Mouse (Mus musculus) MEL (cell line): ENCODE measurements at regions not wholly inside any gene's neighbourhood (a gene's known extent, or its start where the extent isn't known, plus 50 kb on each side); places are given as distances from the start of the nearest gene placed in this dataset.

Experiments
- DNase-seq: peaks from one replicate; pipeline ENCODE4 v3.0.0; 2011; ENCODE audit warnings: low read depth, low spot score
- H3K27ac ChIP-seq: 2 replicates; pipeline ENCODE4 v1.5.1; 2012; ENCODE audit warnings: low read depth, mild to moderate bottlenecking, control low read depth, low read length, moderate library complexity; ENCODE audit not compliant: control insufficient read depth
- H3K27me3 ChIP-seq, 2 experiments: fragments of 150-350 bp in 1 of 2; sonication (generic) in 1 of 2; 2 replicates each; pipeline ENCODE4 v1.6.1; 2012; ENCODE audit warnings: low read length in 2 of 2, mild to moderate bottlenecking in 2 of 2, improper control_type of control experiment in 1 of 2, moderate library complexity in 1 of 2; ENCODE audit not compliant: insufficient read depth in 2 of 2, control insufficient read depth in 1 of 2
- H3K36me3 ChIP-seq, 2 experiments: 2 replicates each; pipeline ENCODE4 v1.6.1; 2012 to 2014; ENCODE audit warnings: low read length in 2 of 2, improper control_type of control experiment in 1 of 2, inconsistent platforms in 1 of 2, mild to moderate bottlenecking in 1 of 2; ENCODE audit not compliant: insufficient read depth in 2 of 2, control insufficient read depth in 1 of 2
- H3K4me1 ChIP-seq, 2 experiments: fragments of 150-350 bp in 1 of 2; sonication (generic) in 1 of 2; 2 replicates each; pipeline ENCODE4 v1.6.1; 2012; ENCODE audit warnings: low read length in 2 of 2, improper control_type of control experiment in 1 of 2, mild to moderate bottlenecking in 1 of 2; ENCODE audit not compliant: insufficient read depth in 2 of 2, control insufficient read depth in 1 of 2
- H3K4me3 ChIP-seq, 2 experiments: fragments of 150-350 bp in 1 of 2; sonication (generic) in 1 of 2; 2 replicates each; pipeline ENCODE4 v1.5.1; 2012; ENCODE audit warnings: low read depth in 2 of 2, low read length in 2 of 2, mild to moderate bottlenecking in 2 of 2, moderate library complexity in 2 of 2, control low read depth in 1 of 2, improper control_type of control experiment in 1 of 2; ENCODE audit not compliant: control insufficient read depth in 1 of 2, insufficient read depth in 1 of 2
- H3K79me2 ChIP-seq: 2 replicates; pipeline ENCODE4 v1.6.1; 2012; ENCODE audit warnings: mild to moderate bottlenecking, low read length, moderate library complexity; ENCODE audit not compliant: control insufficient read depth, poor library complexity, insufficient read depth
- H3K9ac ChIP-seq: 2 replicates; pipeline ENCODE4 v1.6.1; 2012; ENCODE audit warnings: low read depth, mild to moderate bottlenecking, control low read depth, low read length, moderate library complexity; ENCODE audit not compliant: control insufficient read depth, poor library complexity, severe bottlenecking
- H3K9me3 ChIP-seq: fragments of 150-350 bp; sonication (generic); replicated peaks from 2 replicates; pipeline ENCODE4 v1.6.1; 2012; ENCODE audit warnings: mild to moderate bottlenecking, low read length, improper control_type of control experiment, moderate library complexity; ENCODE audit not compliant: insufficient read depth
- CHD1 ChIP-seq: IDR thresholded peaks from 2 replicates; pipeline ENCODE4 v1.6.1; 2012; ENCODE audit warnings: low read depth, mild to moderate bottlenecking, inconsistent platforms, low read length, improper control_type of control experiment
- CHD2 ChIP-seq: IDR thresholded peaks from 2 replicates; pipeline ENCODE4 v1.6.1; 2011; ENCODE audit warnings: low read length, improper control_type of control experiment
- CTCF ChIP-seq, 3 experiments: IDR thresholded peaks in 2 of 3; conservative IDR thresholded peaks in 1 of 3; 2 replicates each; pipeline ENCODE4 v1.5.1; 2011 to 2012; ENCODE audit warnings: low read length in 3 of 3, low read depth in 2 of 3, mild to moderate bottlenecking in 2 of 3, improper control_type of control experiment in 1 of 3, inconsistent platforms in 1 of 3, mixed read lengths in 1 of 3, moderate library complexity in 1 of 3; ENCODE audit not compliant: control insufficient read depth in 1 of 3, insufficient read depth in 1 of 3, poor library complexity in 1 of 3, severe bottlenecking in 1 of 3
- E2F4 ChIP-seq: IDR thresholded peaks from 2 replicates; pipeline ENCODE4 v1.6.1; 2011; ENCODE audit warnings: low read depth, low read length, improper control_type of control experiment, borderline replicate concordance
- ELF1 ChIP-seq: IDR thresholded peaks from 2 replicates; pipeline ENCODE4 v1.6.1; 2014; ENCODE audit warnings: low read depth, mild to moderate bottlenecking, inconsistent platforms, low read length, improper control_type of control experiment, moderate library complexity
- EP300 ChIP-seq, 2 experiments: IDR thresholded peaks; 2 replicates each; pipeline ENCODE4 v1.6.1; 2011; ENCODE audit warnings: improper control_type of control experiment in 2 of 2, low read length in 2 of 2, low read depth in 1 of 2, mild to moderate bottlenecking in 1 of 2
- GATA1 ChIP-seq: IDR thresholded peaks from 2 replicates; pipeline ENCODE4 v1.6.1; 2011; ENCODE audit warnings: low read depth, low read length, improper control_type of control experiment
- JUND ChIP-seq: IDR thresholded peaks from 2 replicates; pipeline ENCODE4 v1.6.1; 2011; ENCODE audit warnings: low read depth, mild to moderate bottlenecking, improper control_type of control experiment, low read length
- KAT2A ChIP-seq: conservative IDR thresholded peaks from 2 replicates; pipeline ENCODE4 v1.6.1; 2012; ENCODE audit warnings: low read depth, low read length, improper control_type of control experiment, inconsistent platforms
- MAFK ChIP-seq: IDR thresholded peaks from 2 replicates; pipeline ENCODE4 v1.6.1; 2011; ENCODE audit warnings: low read depth, mild to moderate bottlenecking, low read length, improper control_type of control experiment, borderline replicate concordance
- MYB ChIP-seq: IDR thresholded peaks from 2 replicates; pipeline ENCODE4 v1.6.1; 2011; ENCODE audit warnings: mild to moderate bottlenecking, low read depth, low read length, improper control_type of control experiment
- NELFE ChIP-seq: IDR thresholded peaks from 2 replicates; pipeline ENCODE4 v1.6.1; 2011; ENCODE audit warnings: low read depth, low read length, improper control_type of control experiment
- NRF1 ChIP-seq: IDR thresholded peaks from 2 replicates; pipeline ENCODE4 v1.6.1; 2014; ENCODE audit warnings: low read depth, mild to moderate bottlenecking, inconsistent platforms, low read length, improper control_type of control experiment, moderate library complexity; ENCODE audit not compliant: poor library complexity, insufficient read depth, severe bottlenecking
- POLR2A ChIP-seq, 2 experiments: IDR thresholded peaks; 2 replicates each; pipeline ENCODE4 v1.6.1; 2011 to 2012; ENCODE audit warnings: low read length in 2 of 2, mild to moderate bottlenecking in 2 of 2, control low read depth in 1 of 2, improper control_type of control experiment in 1 of 2, low read depth in 1 of 2, moderate library complexity in 1 of 2; ENCODE audit not compliant: control insufficient read depth in 1 of 2, insufficient read depth in 1 of 2, poor library complexity in 1 of 2
- TAL1 ChIP-seq: IDR thresholded peaks from 2 replicates; pipeline ENCODE4 v1.6.1; 2012; ENCODE audit warnings: mild to moderate bottlenecking, inconsistent platforms, low read length, moderate library complexity, mixed read lengths
- TBP ChIP-seq: IDR thresholded peaks from 2 replicates; pipeline ENCODE4 v1.8.0; 2011; ENCODE audit warnings: low read depth, low read length, improper control_type of control experiment
- TCF12 ChIP-seq: IDR thresholded peaks from 2 replicates; pipeline ENCODE4 v1.6.1; 2014; ENCODE audit warnings: low read depth, mild to moderate bottlenecking, inconsistent platforms, low read length, improper control_type of control experiment, moderate library complexity
- ZC3H11A ChIP-seq: IDR thresholded peaks from 2 replicates; pipeline ENCODE4 v1.6.1; 2012; ENCODE audit warnings: low read depth, mild to moderate bottlenecking, inconsistent platforms, low read length, improper control_type of control experiment
- ZMIZ1 ChIP-seq: IDR thresholded peaks from 2 replicates; pipeline ENCODE4 v1.6.1; 2012; ENCODE audit warnings: low read depth, mild to moderate bottlenecking, inconsistent platforms, low read length, improper control_type of control experiment, moderate library complexity
- ZNF384 ChIP-seq: IDR thresholded peaks from 2 replicates; pipeline ENCODE4 v1.6.1; 2012; ENCODE audit warnings: low read depth, mild to moderate bottlenecking, inconsistent platforms, low read length, improper control_type of control experiment

- no peak overlapping the region for H3K4me3 ChIP-seq
- no peak for DNase-seq
These were observed 89.6 kb upstream of the Rpl34 start for GRCm38 (mm10) chr3:130819837-130820098.

GRCm38 (mm10) chr3:130819031-130819836 lies 89.0 kb upstream of the Rpl34 start:
- Histone ChIP-seq H3K79me2 (no peaks in the 10 kb centered on the region), H3K9me3 (no peaks in the 10 kb centered on the region), H3K27me3 (no peaks in the 10 kb centered on the region), H3K27ac (no peak overlapping the region), H3K36me3 (no peaks in the 10 kb centered on the region), H3K4me1 (no peaks in the 10 kb centered on the region), H3K4me3 (peak overlapping the region; percentile 28 to 29; a peak in 2 of 4 replicates), H3K9ac (no peak overlapping the region)
- no peak for DNase-seq
- TF ChIP-seq JUND = no peak
- no peak for TF ChIP-seq NRF1
- no peak for TF ChIP-seq POLR2A (IDR thresholded peaks at IDR 0.05; ENCODE audit: control insufficient read depth in 1 of 2, insufficient read depth in 1 of 2, low read depth in 1 of 2, low read length in 2 of 2, poor library complexity in 1 of 2)
- TF ChIP-seq ZC3H11A = no peak
- TF ChIP-seq CTCF (IDR thresholded peaks at IDR 0.05 in 2 of 3, conservative IDR thresholded peaks at IDR 0.05 in 1 of 3; ENCODE audit: control insufficient read depth in 1 of 3, insufficient read depth in 1 of 3, low read depth in 2 of 3, low read length in 3 of 3, poor library complexity in 1 of 3, severe bottlenecking in 1 of 3) = no peak
- no peak for TF ChIP-seq TAL1
- no peak for TF ChIP-seq ZMIZ1
- no peak for TF ChIP-seq TBP
- no peak for TF ChIP-seq GATA1
- TF ChIP-seq MAFK = no peak
- TF ChIP-seq ELF1 = no peak
- no peak for TF ChIP-seq E2F4

More at GRCm38 (mm10) chr3:130819837-130820098, 89.6 kb upstream of the Rpl34 start:
- Histone ChIP-seq H3K27ac (no peak overlapping the region), H3K4me1 (no peaks in the 10 kb centered on the region), H3K79me2 (no peaks in the 10 kb centered on the region), H3K27me3 (no peaks in the 10 kb centered on the region), H3K9me3 (no peaks in the 10 kb centered on the region), H3K9ac (no peak overlapping the region), H3K36me3 (no peaks in the 10 kb centered on the region)
- TF ChIP-seq CHD1 (no peak), NELFE (no peak), CHD2 (no peak), KAT2A (no peak), TCF12 (no peak), ZC3H11A (no peak), POLR2A (IDR thresholded peaks at IDR 0.05; ENCODE audit: control insufficient read depth in 1 of 2, insufficient read depth in 1 of 2, low read depth in 1 of 2, low read length in 2 of 2, poor library complexity in 1 of 2) (no peak), ZNF384 (no peak), MYB (no peak), EP300 (IDR thresholded peaks at IDR 0.05; ENCODE audit: low read depth in 1 of 2, low read length in 2 of 2) (no peak)
